Mouse (Mus musculus) left cerebral cortex, adult 2 months (tissue): ENCODE results near the gene Fstl3. TPM values are rescaled to one million over a fixed set of nuclear protein-coding genes. Genes with fewer than 3 reads are reported as not detected.
A peak's percentile ranks its signal among the peaks of the same experiment; 100 is the strongest.

Experiments
- DNase-seq, 2 experiments: peaks; one replicate each; pipeline ENCODE4 v3.0.0; 2021 to 2022; ENCODE audit warnings: low spot score in 2 of 2, mixed read lengths in 1 of 2; ENCODE audit errors: extremely low spot score in 1 of 2
- H3K27ac ChIP-seq: fragments of 200-600 bp; 2 replicates; pipeline ENCODE4 v1.8.1; 2022
- H3K4me3 ChIP-seq: fragments of 200-600 bp; 2 replicates; pipeline ENCODE4 v1.8.1; 2022
- CTCF ChIP-seq: fragments of 200-600 bp; IDR thresholded peaks from 2 replicates; pipeline ENCODE4 v1.8.1; 2022; ENCODE audit warnings: antibody characterized with exemption, mild to moderate bottlenecking, moderate library complexity
- intact Hi-C: fragments of 180-260 bp; cut with DNase I; formaldehyde crosslinking; loops from one replicate; pipeline ENCODE4 v1.15.1; 2025
- total RNA-seq, 2 experiments: library from RNA; stranded (reverse); gene quantifications; 2 replicates each; pipeline ENCODE4 v1.2.3; 2021

The Fstl3 gene
- total RNA-seq, 2 experiments from 2014 or later = 2.5 to 2.6 TPM

- Histone ChIP-seq H3K4me3 (peak overlapping the region; percentile 96), H3K27ac (no peak overlapping the region)
- no peak for DNase-seq
- intact Hi-C loops = no loop called here
- no peak for TF ChIP-seq CTCF
These were observed 11.8 kb upstream of the Fstl3 start for GRCm38 (mm10) chr10:79765228-79765745.

GRCm38 (mm10) chr10:79766001-79766507, 11.0 kb upstream of the Fstl3 start:
- peak overlapping the region; percentile 95 for H3K27ac ChIP-seq
- intact Hi-C loops = loop anchor here (2.0 kb wide), 1 partner anchor 61 kb away; the partner anchor contains the start of gene Bsg
- no peak for TF ChIP-seq CTCF
- DNase-seq = no peak
- H3K4me3 ChIP-seq = peak overlapping the region; percentile 96

- Histone ChIP-seq H3K4me3 (peak within 1 kb of the TSS; percentile 96), H3K27ac (peak within 1 kb of the TSS; percentile 97)
- DNase-seq = peak; percentile 98 to 100
- no peak for TF ChIP-seq CTCF
- intact Hi-C loops = loop anchor here (1.0 to 2.0 kb wide), 2 partner anchors 14 to 62 kb away; partner anchors contain the start of gene Bsg
These were observed 10.4 kb upstream of the Fstl3 start, which contains the start of gene Rnf126 for GRCm38 (mm10) chr10:79766508-79767325. TSS of gene Rnf126 (minus strand) at chr10:79766952.

- peak overlapping the region; percentile 97 for H3K27ac ChIP-seq
- peak overlapping the region; percentile 96 for H3K4me3 ChIP-seq
- TF ChIP-seq CTCF = no peak
- DNase-seq = peak; percentile 94 to 95
- intact Hi-C loops = loop anchor here (1.0 to 2.0 kb wide), 3 partner anchors 13 to 63 kb away; partner anchors contain the start of gene Bsg
These were observed 9.5 kb upstream of the Fstl3 start for GRCm38 (mm10) chr10:79767372-79768244.

- peak overlapping the region; percentile 84 for H3K27ac ChIP-seq
- peak overlapping the region; percentile 96 for H3K4me3 ChIP-seq
- TF ChIP-seq CTCF = peak; percentile 81
- intact Hi-C loops = loop anchor here (1.0 kb wide), 1 partner anchor 44 kb away; no protein-coding TSS in a partner anchor
- DNase-seq = peak; percentile 71 to 77
These were observed 8.7 kb upstream of the Fstl3 start for GRCm38 (mm10) chr10:79768400-79768799.

- no peak overlapping the region for H3K27ac ChIP-seq
- H3K4me3 ChIP-seq = no peak overlapping the region
- no peak for DNase-seq
- TF ChIP-seq CTCF = no peak
- intact Hi-C loops = no loop called here
These were observed 7.7 kb upstream of the Fstl3 start for GRCm38 (mm10) chr10:79769329-79769728.

GRCm38 (mm10) chr10:79772320-79772719, 4.8 kb upstream of the Fstl3 start:
- peak; percentile 9; the same call in 1 of the 2 replicates for TF ChIP-seq CTCF
- DNase-seq = no peak
- no peak overlapping the region for H3K27ac ChIP-seq
- H3K4me3 ChIP-seq = no peak overlapping the region
- intact Hi-C loops = no loop called here

GRCm38 (mm10) chr10:79773208-79773607, 3.9 kb upstream of the Fstl3 start:
- DNase-seq = no peak
- Histone ChIP-seq H3K4me3 (no peak overlapping the region), H3K27ac (no peak overlapping the region)
- intact Hi-C loops = no loop called here
- TF ChIP-seq CTCF = no peak

- peak; percentile 39 for TF ChIP-seq CTCF
- Histone ChIP-seq H3K4me3 (no peak overlapping the region), H3K27ac (no peak overlapping the region)
- intact Hi-C loops = no loop called here
- DNase-seq = no peak
These were observed 2.4 kb upstream of the Fstl3 start for GRCm38 (mm10) chr10:79774486-79775279.

- DNase-seq = no peak
- H3K27ac ChIP-seq = no peak overlapping the region
- no peak overlapping the region for H3K4me3 ChIP-seq
- TF ChIP-seq CTCF = no peak
- intact Hi-C loops = no loop called here
These were observed 934 bp downstream of the Fstl3 start for GRCm38 (mm10) chr10:79778006-79778405.

- intact Hi-C loops = no loop called here
- TF ChIP-seq CTCF = no peak
- no peak for DNase-seq
- H3K4me3 ChIP-seq = no peak overlapping the region
- H3K27ac ChIP-seq = no peak overlapping the region
These were observed 2.1 kb downstream of the Fstl3 start for GRCm38 (mm10) chr10:79779193-79779592.
